Mouse (Mus musculus) right cerebral cortex, postnatal 36 days (tissue): ENCODE data around the gene Tnfaip8l2.
"Not testable (repeated sequence)": the region's sequence is repeated elsewhere in the genome, so short reads cannot be mapped to it uniquely, and the experiment has no call there.

ENCODE experiments used
- DNase-seq, 2 experiments: peaks; one replicate each; pipeline ENCODE4 v3.0.0; 2022; ENCODE audit warnings: low spot score in 2 of 2, mixed read lengths in 1 of 2

Tnfaip8l2 gene

GRCm38 (mm10) chr3:95159987-95160963 is 18.1 kb upstream of the Tnfaip8l2 start, which contains the start of gene Sema6c:
Sema6c (plus strand) TSS chr3:95160457.
- DNase-seq: peak; percentile 78 to 84

- no peak for DNase-seq
These were observed 17.4 kb upstream of the Tnfaip8l2 start for GRCm38 (mm10) chr3:95159511-95159986.

- DNase-seq: no peak
These were observed 11.7 kb upstream of the Tnfaip8l2 start for GRCm38 (mm10) chr3:95153874-95154273.

GRCm38 (mm10) chr3:95147924-95148323 is 5.8 kb upstream of the Tnfaip8l2 start:
- no peak for DNase-seq

- DNase-seq: peak; percentile 56 to 70
These were observed 454 bp upstream of the Tnfaip8l2 start for GRCm38 (mm10) chr3:95142617-95143011.

- DNase-seq: no peak
These were observed 686 bp downstream of the Tnfaip8l2 start for GRCm38 (mm10) chr3:95141474-95141873.

- no peak for DNase-seq
These were observed 1.4 kb downstream of the Tnfaip8l2 start for GRCm38 (mm10) chr3:95140795-95141194.

- no peak for DNase-seq
These were observed 1.9 kb downstream of the Tnfaip8l2 start for GRCm38 (mm10) chr3:95140289-95140595.

- no peak for DNase-seq
These were observed 2.4 kb downstream of the Tnfaip8l2 start for GRCm38 (mm10) chr3:95139586-95140288.

GRCm38 (mm10) chr3:95136336-95136735 is 5.8 kb downstream of the Tnfaip8l2 start:
- no peak for DNase-seq

GRCm38 (mm10) chr3:95135433-95136052 is 6.6 kb downstream of the Tnfaip8l2 start:
- no peak for DNase-seq

- DNase-seq: peak in 1 of 2 experiments; percentile 46
These were observed 7.1 kb downstream of the Tnfaip8l2 start for GRCm38 (mm10) chr3:95135023-95135422.

- DNase-seq: not testable (repeated sequence)
These were observed 8.0 kb downstream of the Tnfaip8l2 start for GRCm38 (mm10) chr3:95134133-95134532.

- DNase-seq: peak; percentile 92 to 93
These were observed 8.5 kb downstream of the Tnfaip8l2 start, which contains the start of the genes Scnm1 and Lysmd1 for GRCm38 (mm10) chr3:95133680-95134101. Scnm1 (minus strand) TSS chr3:95134011. Lysmd1 (plus strand) TSS chr3:95134088.

GRCm38 (mm10) chr3:95133176-95133575 is 9.0 kb downstream of the Tnfaip8l2 start:
- no peak for DNase-seq

- DNase-seq: not testable (repeated sequence)
These were observed 9.8 kb downstream of the Tnfaip8l2 start for GRCm38 (mm10) chr3:95132389-95132788.

- no peak for DNase-seq
These were observed 12.1 kb downstream of the Tnfaip8l2 start for GRCm38 (mm10) chr3:95130081-95130480.

- DNase-seq: no peak
These were observed 12.9 kb downstream of the Tnfaip8l2 start for GRCm38 (mm10) chr3:95129226-95129651.

- DNase-seq: no peak
These were observed 17.2 kb downstream of the Tnfaip8l2 start for GRCm38 (mm10) chr3:95124972-95125371.

GRCm38 (mm10) chr3:95124246-95124645 is 17.9 kb downstream of the Tnfaip8l2 start, which contains the start of gene Tmod4:
Tmod4 (plus strand) TSS chr3:95124476.
- DNase-seq: no peak

GRCm38 (mm10) chr3:95121580-95121979 is 20.6 kb downstream of the Tnfaip8l2 start:
- no peak for DNase-seq

- no peak for DNase-seq
These were observed 24.4 kb downstream of the Tnfaip8l2 start for GRCm38 (mm10) chr3:95117751-95118150.
